Mouse (Mus musculus) midbrain, embryonic 14.5 days (tissue): ENCODE results near the gene 2510039O18Rik. TPM values are rescaled to one million over a fixed set of nuclear protein-coding genes. Genes with fewer than 3 reads are reported as not detected.

Source experiments
- ATAC-seq: fragments of 200-750 bp; cut with Nextera tagmentation; 2 replicates; pipeline ENCODE4 v1.8.0; 2017; ENCODE audit warnings: moderate number of reproducible peaks, moderate library complexity; ENCODE audit not compliant: low FRiP score, low TSS enrichment
- DNase-seq: peaks from one replicate; pipeline ENCODE4 v3.0.0-alpha.2; 2015
- H3K27ac ChIP-seq: fragments of 300-500 bp; sonication (generic); replicated peaks from 2 replicates; pipeline ENCODE4 v1.5.1; 2014; ENCODE audit warnings: mild to moderate bottlenecking, low read depth, low read length, moderate library complexity
- H3K27me3 ChIP-seq: fragments of 300-500 bp; sonication (generic); 2 replicates; pipeline ENCODE4 v1.6.1; 2014; ENCODE audit warnings: low read length, control low read depth, mixed read lengths; ENCODE audit not compliant: control insufficient read depth, insufficient read depth
- H3K36me3 ChIP-seq: fragments of 300-500 bp; sonication (generic); 2 replicates; pipeline ENCODE4 v1.6.1; 2014; ENCODE audit warnings: low read length, control low read depth; ENCODE audit not compliant: control insufficient read depth, insufficient read depth
- H3K4me1 ChIP-seq: fragments of 300-500 bp; sonication (generic); 2 replicates; pipeline ENCODE4 v1.6.1; 2014; ENCODE audit warnings: mild to moderate bottlenecking, antibody characterized with exemption, low read length, control low read depth; ENCODE audit not compliant: control insufficient read depth, insufficient read depth
- H3K4me2 ChIP-seq: fragments of 300-500 bp; sonication (generic); 2 replicates; pipeline ENCODE4 v1.6.1; 2014; ENCODE audit warnings: mild to moderate bottlenecking, low read length, moderate library complexity
- H3K4me3 ChIP-seq: fragments of 300-500 bp; sonication (generic); replicated peaks from 2 replicates; pipeline ENCODE4 v1.5.1; 2014; ENCODE audit warnings: low read depth, low read length
- H3K9ac ChIP-seq: fragments of 300-500 bp; sonication (generic); replicated peaks from 2 replicates; pipeline ENCODE4 v1.6.1; 2014; ENCODE audit warnings: mild to moderate bottlenecking, low read length, moderate library complexity
- H3K9me3 ChIP-seq: fragments of 300-500 bp; sonication (generic); 2 replicates; pipeline ENCODE4 v1.6.1; 2016; ENCODE audit warnings: low read length, control low read depth, mixed read lengths; ENCODE audit not compliant: control insufficient read depth
- WGBS: fragments of 180-500 bp; shearing (Covaris S2); extraction: QIAGEN DNeasy Blood & Tissue Kit; methylation state at CpG from one replicate; pipeline ENCODE4 v1.1.7; 2014; 5-methylcytosine and 5-hydroxymethylcytosine counted together
- polyA plus RNA-seq: library from polyadenylated mRNA; unstranded; fragments of >200 nt; fragmentation: Nextera tagmentation; extraction: Ambion mirVana; gene quantifications from 2 replicates; pipeline ENCODE4 v1.2.1, GENCODE M21; 2014

The 2510039O18Rik gene
- polyA plus RNA-seq, 1 experiment from 2014 or later: 15.8 TPM

DNA sequence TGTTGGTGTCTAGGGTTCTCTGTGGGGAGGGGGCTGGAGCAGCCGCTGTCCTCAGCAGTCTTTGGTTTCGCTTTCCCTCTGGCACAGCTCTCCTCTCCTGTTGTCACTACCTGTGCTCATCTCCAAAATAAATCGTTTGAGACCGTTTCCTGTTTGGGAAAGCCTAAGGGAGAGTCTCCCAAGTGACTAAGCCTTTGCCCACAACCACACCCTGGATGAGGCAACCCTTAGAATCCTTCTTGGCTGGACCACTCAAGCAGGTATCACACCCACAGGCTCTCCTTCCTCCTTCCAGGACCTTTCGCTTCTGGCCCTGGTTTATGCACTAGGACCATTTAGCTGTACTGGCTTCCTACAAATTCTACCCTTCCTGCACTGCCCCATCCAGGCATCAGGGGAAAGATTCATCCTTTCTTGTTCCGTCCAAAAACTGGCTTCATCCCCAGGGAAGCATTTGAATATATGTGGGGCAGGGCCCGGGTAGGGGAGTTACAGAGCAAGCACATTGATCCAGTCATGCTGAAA, 52.9 kb downstream of the 2510039O18Rik start:
- no peaks in the 10 kb centered on the region for H3K36me3 ChIP-seq
- H3K4me2 ChIP-seq: no peak overlapping the region
- no peak overlapping the region for H3K27ac ChIP-seq
- no peaks in the 10 kb centered on the region for H3K27me3 ChIP-seq
- DNase-seq (no peak), ATAC-seq (no peak)
- no peak overlapping the region for H3K4me3 ChIP-seq
- H3K9ac ChIP-seq: no peak overlapping the region
- no peaks in the 10 kb centered on the region for H3K9me3 ChIP-seq
- no peaks in the 10 kb centered on the region for H3K4me1 ChIP-seq
- WGBS: 67% methylated on average over 7 of the region's 7 CpGs

DNA sequence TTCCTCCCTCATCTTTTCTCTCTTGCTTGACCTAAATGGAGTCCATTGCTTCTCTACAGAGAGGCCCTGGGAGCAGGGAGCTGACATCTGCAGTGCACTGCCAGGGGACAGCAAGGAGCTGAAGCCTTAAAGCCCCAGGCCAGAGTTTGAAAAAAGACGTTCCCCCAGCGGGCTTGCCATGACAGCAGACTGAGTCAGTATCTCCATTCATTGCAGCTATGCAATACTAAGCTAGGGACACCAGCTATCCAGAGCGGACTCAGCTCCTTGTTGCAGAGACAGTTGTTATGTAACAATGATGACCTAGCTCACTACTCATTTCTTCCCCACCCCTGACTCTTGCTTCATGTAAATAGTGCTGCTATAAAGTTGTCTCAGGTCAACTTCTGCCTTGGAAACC, 54.6 kb downstream of the 2510039O18Rik start:
- Histone ChIP-seq H3K4me1 (peaks cover 5% of the 10 kb centered on the region), H3K4me2 (no peak overlapping the region), H3K36me3 (no peaks in the 10 kb centered on the region), H3K9me3 (no peaks in the 10 kb centered on the region), H3K4me3 (no peak overlapping the region), H3K27me3 (no peaks in the 10 kb centered on the region), H3K9ac (no peak overlapping the region), H3K27ac (no peak overlapping the region)
- no peak for ATAC-seq
- 81% methylated on average over 3 of the region's 3 CpGs for WGBS
- DNase-seq: no peak

Other genes starting within 250 kb of the 2510039O18Rik start
- gene Zfp534, start 238.3 kb upstream of the 2510039O18Rik start, polyA plus RNA-seq: not detected in 2 replicates
- 4.5 and 4.8 TPM in 2 replicates for gene Zfp984, start 131.1 kb upstream of the 2510039O18Rik start, polyA plus RNA-seq
- 8.7 and 10.9 TPM in 2 replicates for gene Zfp933, start 92.5 kb upstream of the 2510039O18Rik start, polyA plus RNA-seq
- 25.4 and 37.2 TPM in 2 replicates for gene Miip, start 72.1 kb upstream of the 2510039O18Rik start, polyA plus RNA-seq
- 4.9 and 8.7 TPM in 2 replicates for gene Fv1, start 71.9 kb upstream of the 2510039O18Rik start, polyA plus RNA-seq
- gene Mfn2, start 36.2 kb upstream of the 2510039O18Rik start, polyA plus RNA-seq: 56.9 and 77.2 TPM in 2 replicates
- gene Plod1, start 4.1 kb upstream of the 2510039O18Rik start, polyA plus RNA-seq: 13.5 and 20.7 TPM in 2 replicates
- not detected in 2 replicates for gene Nppb, start 44.9 kb downstream of the 2510039O18Rik start, polyA plus RNA-seq
- 2.9 and 4.1 TPM in 2 replicates for gene Nppa, start 59.8 kb downstream of the 2510039O18Rik start, polyA plus RNA-seq
- 26.4 and 26.9 TPM in 2 replicates for gene Clcn6, start 97.9 kb downstream of the 2510039O18Rik start, polyA plus RNA-seq
- gene Mthfr, start 98.2 kb downstream of the 2510039O18Rik start, polyA plus RNA-seq: 16.9 and 25.4 TPM in 2 replicates
- gene Agtrap, start 147.1 kb downstream of the 2510039O18Rik start, polyA plus RNA-seq: 3.7 and 6.3 TPM in 2 replicates
- 122 and 133 TPM in 2 replicates for gene Mad2l2, start 189.5 kb downstream of the 2510039O18Rik start, polyA plus RNA-seq
- gene Draxin, start 189.8 kb downstream of the 2510039O18Rik start, polyA plus RNA-seq: 21.8 and 24.7 TPM in 2 replicates
- 18.7 and 22.8 TPM in 2 replicates for gene Fbxo6, start 211.2 kb downstream of the 2510039O18Rik start, polyA plus RNA-seq
- 102 and 106 TPM in 2 replicates for gene Fbxo44, start 219.6 kb downstream of the 2510039O18Rik start, polyA plus RNA-seq
- gene Fbxo2, start 219.7 kb downstream of the 2510039O18Rik start, polyA plus RNA-seq: 3.2 and 4.0 TPM in 2 replicates